Mouse (Mus musculus) intestine, postnatal 0 days (tissue): ENCODE measurements at regions not wholly inside any gene's neighbourhood (a gene's known extent, or its start where the extent isn't known, plus 50 kb on each side); places are given as distances from the start of the nearest gene placed in this dataset.

Experiments used
- ATAC-seq: fragments of 200-750 bp; cut with Nextera tagmentation; 2 replicates; pipeline ENCODE4 v1.8.0; 2017; ENCODE audit warnings: mild to moderate bottlenecking, moderate TSS enrichment, moderate library complexity
- H3K27ac ChIP-seq: fragments of 300-500 bp; sonication (generic); 2 replicates; pipeline ENCODE4 v1.5.1; 2014; ENCODE audit warnings: mild to moderate bottlenecking, low read depth, low read length, moderate library complexity
- H3K27me3 ChIP-seq: fragments of 300-500 bp; sonication (generic); replicated peaks from 2 replicates; pipeline ENCODE4 v1.6.1; 2014; ENCODE audit warnings: low read length, mixed read lengths; ENCODE audit not compliant: control insufficient read depth, insufficient read depth
- H3K36me3 ChIP-seq: fragments of 300-500 bp; sonication (generic); 2 replicates; pipeline ENCODE4 v1.6.1; 2014; ENCODE audit warnings: mild to moderate bottlenecking, moderate library complexity; ENCODE audit not compliant: control insufficient read depth, insufficient read depth
- H3K4me1 ChIP-seq: fragments of 300-500 bp; sonication (generic); replicated peaks from 2 replicates; pipeline ENCODE4 v1.6.1; 2014; ENCODE audit warnings: antibody characterized with exemption, low read length, mixed read lengths; ENCODE audit not compliant: control insufficient read depth, insufficient read depth
- H3K4me2 ChIP-seq: fragments of 300-500 bp; sonication (generic); replicated peaks from 2 replicates; pipeline ENCODE4 v1.6.1; 2014; ENCODE audit warnings: low read depth, mild to moderate bottlenecking, moderate library complexity
- H3K4me3 ChIP-seq: fragments of 300-500 bp; sonication (generic); 2 replicates; pipeline ENCODE4 v1.5.1; 2014; ENCODE audit warnings: low read depth, low read length
- H3K9ac ChIP-seq: fragments of 300-500 bp; sonication (generic); 2 replicates; pipeline ENCODE4 v1.6.1; 2014; ENCODE audit warnings: mild to moderate bottlenecking, low read depth, low read length
- H3K9me3 ChIP-seq: fragments of 300-500 bp; sonication (generic); 2 replicates; pipeline ENCODE4 v1.6.1; 2016; ENCODE audit warnings: mixed run types; ENCODE audit not compliant: control insufficient read depth
- CTCF ChIP-seq: sonication (generic); IDR thresholded peaks from 2 replicates; pipeline ENCODE4 v1.5.1; 2016; ENCODE audit warnings: low read depth, mild to moderate bottlenecking, control low read depth, antibody characterized with exemption, moderate library complexity
- WGBS: fragments of 180-500 bp; shearing (Covaris S2); extraction: QIAGEN DNeasy Blood & Tissue Kit; methylation state at CpG from one replicate; pipeline ENCODE4 v1.1.7; 2014; 5-methylcytosine and 5-hydroxymethylcytosine counted together

DNA sequence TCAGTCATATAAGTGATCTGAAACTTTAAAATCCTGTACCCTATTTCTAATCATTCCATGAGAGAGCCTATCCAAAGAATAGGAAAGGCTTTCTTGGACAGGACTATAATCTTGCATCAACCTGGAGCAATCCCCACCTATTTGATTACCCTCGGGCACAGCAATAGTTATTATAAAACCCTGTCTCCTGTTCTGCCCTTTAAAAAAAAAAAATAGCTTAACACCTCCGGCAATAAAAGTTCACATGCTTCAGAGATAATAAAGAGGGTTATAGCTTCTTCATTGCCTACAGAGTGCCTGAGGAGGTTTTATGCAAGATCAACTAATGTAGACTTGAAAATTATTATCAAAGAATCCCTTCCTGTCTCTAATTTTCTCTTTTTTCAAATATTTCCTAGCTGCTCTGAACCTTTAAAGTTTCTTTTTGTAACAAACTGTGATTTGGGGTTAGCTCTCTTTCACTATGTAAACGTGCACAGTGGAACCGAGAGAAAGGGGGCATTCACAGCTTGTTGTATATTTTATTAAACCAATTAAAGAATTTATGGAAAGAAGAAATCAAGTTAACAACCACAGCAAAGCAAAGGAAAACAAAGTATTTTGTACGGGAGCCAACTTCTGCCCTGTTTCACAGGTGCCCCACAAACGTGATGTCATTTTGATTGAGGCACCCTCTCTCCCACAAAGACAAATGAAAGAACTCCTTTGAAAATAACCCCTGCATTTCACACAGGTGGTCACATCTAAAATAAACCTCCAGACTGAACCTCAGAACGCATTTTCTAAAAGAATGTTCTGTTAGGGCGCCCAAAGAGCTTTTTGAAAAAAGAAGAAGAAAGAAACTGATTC, 225.8 kb downstream of the Atp6ap1l start:
- 43% methylated on average over 8 of the region's 8 CpGs for WGBS
- Histone ChIP-seq H3K27ac (no peak overlapping the region), H3K9ac (no peak overlapping the region), H3K4me1 (no peaks in the 10 kb centered on the region), H3K4me3 (no peak overlapping the region), H3K4me2 (no peak overlapping the region; the same call in 1 of the 2 replicates), H3K27me3 (no peaks in the 10 kb centered on the region), H3K9me3 (no peaks in the 10 kb centered on the region), H3K36me3 (no peaks in the 10 kb centered on the region)
- TF ChIP-seq CTCF = no peak
- no peak for ATAC-seq

DNA sequence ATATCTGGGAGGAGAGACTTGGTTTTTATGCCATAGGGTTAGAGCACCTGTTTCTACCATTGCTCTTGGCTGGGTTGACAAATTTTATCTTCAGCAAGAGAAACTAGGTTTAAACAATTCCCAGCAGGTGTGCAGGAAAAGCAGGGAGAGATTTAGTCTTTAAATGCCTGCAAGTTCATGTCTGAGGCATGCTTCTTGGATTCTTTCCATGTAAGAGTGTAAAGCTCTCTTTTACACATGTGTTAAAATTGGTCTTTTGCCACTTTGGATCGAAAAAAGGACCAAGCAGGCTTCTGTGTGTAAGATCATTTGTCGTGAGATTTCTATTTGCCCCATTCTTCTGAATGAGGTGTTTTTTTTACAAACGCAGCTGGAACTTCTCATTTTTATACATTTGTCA, 231.3 kb downstream of the Atp6ap1l start:
- TF ChIP-seq CTCF = no peak
- Histone ChIP-seq H3K4me2 (no peak overlapping the region), H3K36me3 (no peaks in the 10 kb centered on the region), H3K27me3 (no peaks in the 10 kb centered on the region), H3K4me3 (no peak overlapping the region), H3K27ac (no peak overlapping the region), H3K4me1 (no peaks in the 10 kb centered on the region), H3K9me3 (no peaks in the 10 kb centered on the region), H3K9ac (no peak overlapping the region)
- 76% methylated on average over 3 of the region's 3 CpGs for WGBS
- no peak for ATAC-seq

DNA sequence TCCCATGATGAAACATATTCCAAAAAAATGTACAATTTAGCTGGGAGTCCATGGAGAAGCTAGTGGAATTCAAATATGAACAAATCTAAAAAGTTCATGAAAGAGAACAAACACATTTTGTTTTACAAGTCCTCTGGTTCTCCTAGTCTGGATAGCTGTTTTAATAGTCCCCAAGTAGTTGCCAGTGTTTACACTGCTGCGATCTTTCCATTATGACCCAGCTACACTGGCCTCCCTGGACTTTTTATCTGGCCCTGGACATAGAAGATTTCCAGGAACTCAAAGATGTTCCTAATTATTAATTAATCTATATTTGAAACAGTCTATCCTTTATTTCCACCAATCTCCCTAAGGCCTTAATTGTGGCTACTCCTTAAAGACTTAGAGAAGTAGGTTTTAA, 232.1 kb downstream of the Atp6ap1l start:
- TF ChIP-seq CTCF = no peak
- no peak overlapping the region for H3K9ac ChIP-seq
- WGBS = 56% methylated on average over 1 of the region's 1 CpGs
- H3K9me3 ChIP-seq = no peaks in the 10 kb centered on the region
- no peaks in the 10 kb centered on the region for H3K36me3 ChIP-seq
- no peaks in the 10 kb centered on the region for H3K4me1 ChIP-seq
- H3K27ac ChIP-seq = no peak overlapping the region
- no peaks in the 10 kb centered on the region for H3K27me3 ChIP-seq
- no peak for ATAC-seq
- H3K4me3 ChIP-seq = no peak overlapping the region
- no peak overlapping the region for H3K4me2 ChIP-seq

DNA sequence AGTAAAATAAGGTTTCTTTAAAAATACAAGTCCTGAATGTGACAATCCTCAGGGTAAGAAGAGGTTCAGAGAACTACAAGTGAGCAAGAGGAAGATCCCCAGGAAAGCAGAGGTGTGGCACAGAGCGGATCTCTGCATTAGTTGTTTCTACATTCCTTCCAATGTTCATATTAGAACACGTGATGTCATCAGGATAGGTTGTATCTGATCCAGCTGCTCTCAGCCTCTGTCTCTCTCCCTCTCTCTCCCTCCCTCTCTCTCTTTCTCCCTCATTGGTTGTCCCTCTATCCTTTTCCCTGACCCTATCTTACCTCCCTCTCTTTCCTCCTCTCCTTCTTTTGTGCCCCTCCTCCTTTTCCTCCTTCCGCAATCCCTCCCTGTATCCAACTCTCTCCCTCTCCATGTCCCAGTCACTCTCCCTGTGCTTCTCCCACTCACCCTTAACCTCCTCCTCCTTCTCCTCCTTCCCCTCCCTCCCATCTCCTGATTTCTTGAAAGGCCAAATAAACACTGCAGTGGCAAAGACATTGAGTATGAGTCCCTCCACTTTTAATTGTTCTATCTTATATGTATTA, 243.5 kb downstream of the Atp6ap1l start:
- no peak for TF ChIP-seq CTCF
- no peak for ATAC-seq
- 87% methylated on average over 3 of the region's 3 CpGs for WGBS

DNA sequence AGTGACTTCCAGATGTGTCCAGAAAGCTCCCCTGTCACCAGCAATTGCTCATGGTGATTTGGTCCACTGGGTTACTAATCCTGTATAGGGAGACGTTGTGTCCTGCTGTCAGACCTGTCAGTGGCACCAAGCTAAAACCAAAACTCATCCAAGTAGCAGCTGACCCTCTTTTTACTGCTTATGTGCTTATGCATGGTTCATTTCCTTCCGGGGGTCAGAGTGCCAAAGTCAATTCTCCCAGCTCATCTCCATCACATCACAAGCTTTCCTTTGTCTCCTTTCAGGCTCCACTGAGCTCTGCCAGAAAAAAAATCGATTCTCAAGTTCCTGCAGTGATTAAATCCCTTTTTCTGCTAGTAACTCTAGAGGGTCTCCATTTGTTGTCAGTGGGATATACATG, 244.2 kb downstream of the Atp6ap1l start:
- TF ChIP-seq CTCF = no peak
- no peaks in the 10 kb centered on the region for H3K36me3 ChIP-seq
- H3K9ac ChIP-seq = no peak overlapping the region
- H3K9me3 ChIP-seq = no peaks in the 10 kb centered on the region
- H3K4me2 ChIP-seq = no peak overlapping the region
- ATAC-seq = no peak
- no peak overlapping the region for H3K4me3 ChIP-seq
- H3K4me1 ChIP-seq = no peaks in the 10 kb centered on the region
- 58% methylated on average over 3 of the region's 3 CpGs for WGBS
- H3K27me3 ChIP-seq = no peaks in the 10 kb centered on the region
- H3K27ac ChIP-seq = no peak overlapping the region

More for the DNA sequence above, 243.5 kb downstream of the Atp6ap1l start:
- H3K27me3 ChIP-seq = no peaks in the 10 kb centered on the region
- H3K4me3 ChIP-seq = no peak overlapping the region
- H3K9me3 ChIP-seq = no peaks in the 10 kb centered on the region
- no peaks in the 10 kb centered on the region for H3K4me1 ChIP-seq
- no peak overlapping the region for H3K9ac ChIP-seq
- no peak overlapping the region for H3K4me2 ChIP-seq
- no peak overlapping the region for H3K27ac ChIP-seq
- H3K36me3 ChIP-seq = no peaks in the 10 kb centered on the region

DNA sequence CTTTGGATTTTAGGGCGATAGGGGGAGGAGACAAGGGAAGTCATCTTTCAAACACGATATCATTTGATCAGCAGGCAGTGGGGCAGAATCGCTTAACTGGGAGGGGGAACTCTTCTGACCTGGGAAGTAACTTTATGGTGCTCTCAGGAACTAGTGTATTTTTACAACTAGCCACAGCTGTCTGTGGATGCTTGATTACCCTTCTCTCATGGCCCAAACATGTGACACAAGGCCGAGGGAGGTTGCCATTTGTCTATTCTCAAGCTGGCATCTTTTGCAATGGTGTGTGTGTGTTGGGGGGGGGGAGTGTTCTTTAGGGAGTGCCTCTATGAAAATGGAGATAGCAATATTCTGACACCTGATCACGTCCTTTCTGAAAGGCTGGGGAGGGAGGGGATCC, 246.1 kb downstream of the Atp6ap1l start:
- H3K4me1 ChIP-seq = no peaks in the 10 kb centered on the region
- H3K9me3 ChIP-seq = no peaks in the 10 kb centered on the region
- H3K27me3 ChIP-seq = no peaks in the 10 kb centered on the region
- 77% methylated on average over 5 of the region's 5 CpGs for WGBS
- H3K36me3 ChIP-seq = no peaks in the 10 kb centered on the region
- H3K27ac ChIP-seq = no peak overlapping the region
- ATAC-seq = no peak
- no peak overlapping the region for H3K4me3 ChIP-seq
- no peak for TF ChIP-seq CTCF
- H3K4me2 ChIP-seq = no peak overlapping the region
- no peak overlapping the region for H3K9ac ChIP-seq
